Mouse (Mus musculus) liver, embryonic 14.5 days (tissue): ENCODE measurements at regions not wholly inside any gene's neighbourhood (a gene's known extent, or its start where the extent isn't known, plus 50 kb on each side); places are given as distances from the start of the nearest gene placed in this dataset.

ENCODE experiments used
- ATAC-seq: fragments of 200-750 bp; cut with Nextera tagmentation; 2 replicates; pipeline ENCODE4 v1.8.0; 2017; ENCODE audit warnings: moderate number of reproducible peaks, mild to moderate bottlenecking, moderate library complexity; ENCODE audit not compliant: insufficient read depth
- DNase-seq, 3 experiments: peaks; one replicate each; pipeline ENCODE4 v3.0.0-alpha.2; 2012 to 2013; ENCODE audit warnings: low read depth in 3 of 3, low spot score in 3 of 3
- H3K27ac ChIP-seq: fragments of 300-500 bp; sonication (generic); 2 replicates; pipeline ENCODE4 v1.5.1; 2014; ENCODE audit warnings: moderate library complexity, mild to moderate bottlenecking, control low read depth, inconsistent platforms
- H3K27me3 ChIP-seq: fragments of 300-500 bp; sonication (generic); 2 replicates; pipeline ENCODE4 v1.6.1; 2014; ENCODE audit warnings: mild to moderate bottlenecking, low read length, moderate library complexity; ENCODE audit not compliant: control insufficient read depth, insufficient read depth
- H3K36me3 ChIP-seq: fragments of 300-500 bp; sonication (generic); replicated peaks from 2 replicates; pipeline ENCODE4 v1.6.1; 2014; ENCODE audit warnings: low read depth; ENCODE audit not compliant: control insufficient read depth, insufficient read depth
- H3K4me1 ChIP-seq, 2 experiments: fragments of 200-500 bp in 1 of 2; fragments of 300-500 bp in 1 of 2; sonication (generic) in 1 of 2; replicated peaks; 2 replicates each; pipeline ENCODE4 v1.6.1; 2012 to 2014; ENCODE audit warnings: antibody characterized with exemption in 1 of 2, inconsistent platforms in 1 of 2, low read length in 1 of 2; ENCODE audit not compliant: control insufficient read depth in 2 of 2, insufficient read depth in 2 of 2
- H3K4me2 ChIP-seq: fragments of 300-500 bp; sonication (generic); 2 replicates; pipeline ENCODE4 v1.6.1; 2014; ENCODE audit warnings: low read depth, mild to moderate bottlenecking, control low read depth, moderate library complexity
- H3K4me3 ChIP-seq, 2 experiments: fragments of 200-500 bp in 1 of 2; fragments of 300-500 bp in 1 of 2; sonication (generic) in 1 of 2; 2 replicates each; pipeline ENCODE4 v1.5.1; 2012 to 2014; ENCODE audit warnings: low read depth in 2 of 2, low read length in 2 of 2, mild to moderate bottlenecking in 2 of 2, control low read depth in 1 of 2, inconsistent platforms in 1 of 2, moderate library complexity in 1 of 2; ENCODE audit not compliant: insufficient read depth in 1 of 2
- H3K9ac ChIP-seq: fragments of 300-500 bp; sonication (generic); replicated peaks from 2 replicates; pipeline ENCODE4 v1.6.1; 2014; ENCODE audit warnings: mild to moderate bottlenecking, control low read depth, moderate library complexity
- H3K9me3 ChIP-seq: fragments of 300-500 bp; sonication (generic); 2 replicates; pipeline ENCODE4 v1.6.1; 2016; ENCODE audit warnings: low read length, mixed read lengths; ENCODE audit not compliant: control insufficient read depth
- CTCF ChIP-seq: IDR thresholded peaks from 2 replicates; pipeline ENCODE4 v1.5.1; 2016; ENCODE audit warnings: antibody characterized with exemption, low read depth, control low read depth
- EP300 ChIP-seq: IDR thresholded peaks from 2 replicates; pipeline ENCODE4 v1.6.1; 2016; ENCODE audit warnings: antibody characterized with exemption, low read depth
- WGBS: fragments of 180-500 bp; shearing (Covaris S2); extraction: QIAGEN DNeasy Blood & Tissue Kit; methylation state at CpG from one replicate; pipeline ENCODE4 v1.1.7; 2014; ENCODE audit not compliant: insufficient replicate concordance; 5-methylcytosine and 5-hydroxymethylcytosine counted together

DNA sequence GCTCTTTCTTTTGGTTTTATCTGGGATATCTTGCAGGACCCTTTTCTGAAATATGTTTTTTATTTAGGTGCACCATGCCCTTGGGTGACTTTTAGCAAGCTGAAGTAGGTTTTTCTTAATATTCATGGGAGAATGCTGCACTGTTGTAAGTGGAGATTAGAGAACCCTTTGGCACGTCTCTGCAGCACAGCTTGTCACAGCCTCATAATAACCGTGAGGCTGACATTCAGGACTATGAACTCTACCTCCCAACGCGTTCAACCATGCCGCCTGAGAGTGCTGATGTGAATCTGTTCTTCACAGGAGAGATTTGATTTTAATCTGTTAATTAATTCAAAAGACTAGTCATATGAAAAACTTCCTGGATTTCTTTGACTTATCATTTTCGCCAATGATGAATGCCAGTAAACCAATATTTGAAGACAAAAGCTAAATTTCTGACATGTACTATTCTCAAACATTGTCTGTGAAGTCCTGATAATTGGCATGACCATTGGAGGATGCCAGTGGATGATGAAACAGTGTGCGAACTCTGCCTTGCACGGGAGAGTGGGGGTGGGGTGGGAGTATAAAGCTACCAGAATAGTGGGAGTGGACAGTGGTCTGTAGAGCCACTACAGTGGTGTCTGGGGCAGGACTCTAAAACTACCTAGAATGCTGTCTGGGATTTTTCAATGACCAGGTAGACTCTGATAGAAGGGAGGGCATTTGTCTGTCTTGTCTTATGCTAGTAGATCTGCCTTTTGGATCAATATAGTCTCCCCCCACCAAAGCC lies 324.8 kb upstream of the Fam241a start:
- TF ChIP-seq EP300 (no peak), CTCF (no peak)
- Histone ChIP-seq H3K4me1 (no peaks in the 10 kb centered on the region), H3K27me3 (no peaks in the 10 kb centered on the region), H3K4me3 (no peak overlapping the region), H3K9me3 (no peaks in the 10 kb centered on the region), H3K4me2 (no peak overlapping the region), H3K27ac (no peak overlapping the region), H3K9ac (no peak overlapping the region), H3K36me3 (no peaks in the 10 kb centered on the region)
- no peak for DNase-seq
- 62% methylated on average over 8 of the region's 8 CpGs for WGBS
- ATAC-seq = no peak

DNA sequence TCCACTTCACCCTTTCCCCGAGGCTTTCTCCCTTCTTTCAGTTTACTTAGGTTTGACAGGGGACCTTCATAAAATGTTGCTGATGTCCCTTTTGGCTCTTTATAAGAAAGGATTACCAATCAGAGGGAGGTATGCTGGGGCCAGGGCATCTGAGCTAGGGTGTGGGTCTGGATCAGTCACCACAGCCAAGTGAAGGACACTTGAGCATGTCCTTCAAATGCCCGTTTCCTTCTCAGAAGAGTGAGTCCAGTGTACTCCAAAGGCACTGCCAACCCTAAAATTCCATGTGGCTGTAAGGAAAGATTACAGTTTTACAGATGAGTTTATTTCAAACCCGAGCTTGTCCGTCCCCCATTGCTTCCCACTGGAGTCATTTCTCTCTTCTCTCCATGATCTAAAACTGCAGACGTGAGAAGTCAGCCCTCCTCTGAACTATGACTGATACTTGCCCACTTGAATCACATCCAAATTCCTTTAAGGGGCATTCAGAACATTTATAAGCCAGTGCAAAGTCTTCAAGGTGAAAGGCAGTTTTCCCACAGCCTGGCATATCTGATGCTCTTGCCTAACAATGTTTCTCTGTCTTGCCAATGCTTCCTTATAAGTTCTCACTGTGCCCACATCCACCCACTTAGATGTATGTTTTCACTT lies 321.8 kb upstream of the Fam241a start:
- Histone ChIP-seq H3K4me2 (no peak overlapping the region), H3K9ac (no peak overlapping the region), H3K27ac (no peak overlapping the region), H3K36me3 (no peaks in the 10 kb centered on the region), H3K4me1 (no peaks in the 10 kb centered on the region), H3K4me3 (no peak overlapping the region), H3K27me3 (no peaks in the 10 kb centered on the region), H3K9me3 (no peaks in the 10 kb centered on the region)
- 53% methylated on average over 5 of the region's 5 CpGs for WGBS
- DNase-seq (no peak), ATAC-seq (no peak)
- TF ChIP-seq CTCF = no peak
- no peak for TF ChIP-seq EP300

DNA sequence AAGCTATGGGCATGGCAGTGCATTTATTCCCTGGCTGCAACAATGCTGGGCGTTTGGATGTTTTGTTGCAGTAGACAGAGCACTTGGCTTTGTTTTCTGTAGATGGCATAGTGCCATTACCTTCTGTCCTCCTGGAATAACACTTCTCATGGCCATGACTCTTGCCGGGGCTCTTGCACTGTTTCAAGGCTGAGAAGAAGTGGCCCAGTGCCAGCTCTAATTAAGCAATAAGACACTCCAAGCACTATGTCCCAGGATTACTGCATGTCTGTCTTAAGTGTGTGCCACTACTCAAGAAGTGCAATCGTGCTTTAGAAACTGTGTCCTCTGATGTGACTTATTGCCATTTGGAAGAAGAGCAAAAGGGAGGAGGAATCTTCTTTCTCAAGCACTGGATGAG lies 316.1 kb upstream of the Fam241a start:
- Histone ChIP-seq H3K9me3 (no peaks in the 10 kb centered on the region), H3K4me1 (peaks cover 0 to 3% of the 10 kb centered on the region in 2 experiments; a peak in 1 of 4 replicates), H3K27me3 (no peaks in the 10 kb centered on the region), H3K36me3 (no peaks in the 10 kb centered on the region), H3K4me2 (no peak overlapping the region), H3K4me3 (no peak overlapping the region), H3K9ac (no peak overlapping the region), H3K27ac (no peak overlapping the region)
- DNase-seq (no peak), ATAC-seq (no peak)
- 48% methylated on average over 3 of the region's 3 CpGs for WGBS
- no peak for TF ChIP-seq EP300

DNA sequence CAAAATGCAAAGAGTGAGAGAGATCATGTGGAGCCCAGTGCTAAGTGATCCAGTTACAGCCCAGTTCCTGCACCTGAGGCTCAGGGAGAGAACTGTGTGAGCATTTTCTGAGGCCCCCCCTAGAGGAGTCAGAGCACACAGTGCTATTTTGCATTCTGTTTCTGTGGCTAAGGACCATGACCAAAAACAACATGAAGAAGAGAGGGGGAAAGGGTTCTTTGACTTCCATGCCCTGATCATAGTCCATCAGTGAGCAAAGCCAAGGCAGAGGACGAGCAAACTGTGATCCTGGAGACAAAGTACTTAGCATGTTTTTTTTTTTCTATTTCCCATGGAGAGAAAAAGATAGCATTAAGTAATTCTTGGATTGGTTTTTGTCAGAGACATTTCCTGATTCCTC lies 314.5 kb upstream of the Fam241a start:
- Histone ChIP-seq H3K27me3 (no peaks in the 10 kb centered on the region), H3K4me1 (peaks cover 0 to 3% of the 10 kb centered on the region in 2 experiments; a peak in 1 of 4 replicates), H3K4me2 (no peak overlapping the region), H3K27ac (no peak overlapping the region), H3K9ac (no peak overlapping the region), H3K4me3 (no peak overlapping the region), H3K36me3 (no peaks in the 10 kb centered on the region), H3K9me3 (no peaks in the 10 kb centered on the region)
- DNase-seq (no peak), ATAC-seq (no peak)
- TF ChIP-seq CTCF = no peak
- TF ChIP-seq EP300 = no peak
- WGBS = 39% methylated on average over 1 of the region's 1 CpGs

DNA sequence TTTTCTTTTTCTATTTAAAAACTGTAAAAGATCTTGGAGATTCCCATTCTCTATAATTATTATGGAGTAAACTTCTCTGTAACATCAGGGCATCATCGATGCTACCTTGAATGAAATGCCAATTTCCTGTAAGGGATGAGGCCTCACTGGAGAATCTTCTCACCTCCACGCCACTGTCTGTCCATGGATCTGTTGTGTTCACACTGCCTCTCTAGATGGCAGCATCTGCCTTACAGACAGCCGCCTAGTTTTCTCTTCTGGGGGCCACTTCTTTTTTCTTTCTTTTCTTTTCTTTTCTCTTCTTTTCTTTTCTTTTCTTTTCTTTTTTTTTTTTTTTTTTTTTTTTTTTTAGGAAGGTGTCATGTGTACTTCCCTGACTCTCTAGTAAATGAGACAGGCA lies 310.8 kb upstream of the Fam241a start:
- H3K27me3 ChIP-seq = no peaks in the 10 kb centered on the region
- no peak overlapping the region for H3K9ac ChIP-seq
- no peak for DNase-seq
- peaks cover 0 to 3% of the 10 kb centered on the region in 2 experiments; a peak in 1 of 4 replicates for H3K4me1 ChIP-seq
- 38% methylated on average over 3 of the region's 3 CpGs for WGBS
- no peak for ATAC-seq
- TF ChIP-seq CTCF = no peak
- TF ChIP-seq EP300 = no peak
- no peaks in the 10 kb centered on the region for H3K36me3 ChIP-seq
- H3K4me3 ChIP-seq = no peak overlapping the region
- H3K9me3 ChIP-seq = no peaks in the 10 kb centered on the region
- H3K27ac ChIP-seq = no peak overlapping the region
- no peak overlapping the region for H3K4me2 ChIP-seq
